Mouse (Mus musculus): ENCODE measurements around the gene Tjap1. TPM values are rescaled to one million over a fixed set of nuclear protein-coding genes. Genes with fewer than 3 reads are reported as not detected.

The Tjap1 gene
- total RNA-seq, 1 experiment from 2014 or later = 14.6 TPM

GRCm38 (mm10) chr17:46285407-46285806 lies 2.6 kb upstream of the Tjap1 start:
- no peak for ATAC-seq (replicated peaks; ENCODE audit: insufficient number of reproducible peaks, low FRiP score, low TSS enrichment, poor library complexity, severe bottlenecking)

- ATAC-seq (replicated peaks; ENCODE audit: insufficient number of reproducible peaks, low FRiP score, low TSS enrichment, poor library complexity, severe bottlenecking) = no peak
Measured at GRCm38 (mm10) chr17:46284653-46285052, 1.8 kb upstream of the Tjap1 start.

- no peak for ATAC-seq (replicated peaks; ENCODE audit: insufficient number of reproducible peaks, low FRiP score, low TSS enrichment, poor library complexity, severe bottlenecking)
Measured at GRCm38 (mm10) chr17:46283911-46284310, 1.1 kb upstream of the Tjap1 start.

- ATAC-seq (replicated peaks; ENCODE audit: insufficient number of reproducible peaks, low FRiP score, low TSS enrichment, poor library complexity, severe bottlenecking) = no peak
Measured at GRCm38 (mm10) chr17:46283140-46283539, 314 bp upstream of the Tjap1 start.

- ATAC-seq (replicated peaks; ENCODE audit: insufficient number of reproducible peaks, low FRiP score, low TSS enrichment, poor library complexity, severe bottlenecking) = no peak
Measured at GRCm38 (mm10) chr17:46278011-46278765, 4.6 kb downstream of the Tjap1 start.

GRCm38 (mm10) chr17:46277586-46277985 lies 5.2 kb downstream of the Tjap1 start:
- no peak for ATAC-seq (replicated peaks; ENCODE audit: insufficient number of reproducible peaks, low FRiP score, low TSS enrichment, poor library complexity, severe bottlenecking)

GRCm38 (mm10) chr17:46275506-46275905 lies 7.3 kb downstream of the Tjap1 start:
- no peak for ATAC-seq (replicated peaks; ENCODE audit: insufficient number of reproducible peaks, low FRiP score, low TSS enrichment, poor library complexity, severe bottlenecking)

- no peak for ATAC-seq (replicated peaks; ENCODE audit: insufficient number of reproducible peaks, low FRiP score, low TSS enrichment, poor library complexity, severe bottlenecking)
Measured at GRCm38 (mm10) chr17:46275034-46275433, 7.8 kb downstream of the Tjap1 start.

- ATAC-seq (replicated peaks; ENCODE audit: insufficient number of reproducible peaks, low FRiP score, low TSS enrichment, poor library complexity, severe bottlenecking) = no peak
Measured at GRCm38 (mm10) chr17:46274465-46274864, 8.4 kb downstream of the Tjap1 start.

- ATAC-seq (replicated peaks; ENCODE audit: insufficient number of reproducible peaks, low FRiP score, low TSS enrichment, poor library complexity, severe bottlenecking) = no peak
Measured at GRCm38 (mm10) chr17:46273803-46274236, 9.0 kb downstream of the Tjap1 start.

GRCm38 (mm10) chr17:46272675-46273074 lies 10.2 kb downstream of the Tjap1 start:
- ATAC-seq (replicated peaks; ENCODE audit: insufficient number of reproducible peaks, low FRiP score, low TSS enrichment, poor library complexity, severe bottlenecking) = no peak

GRCm38 (mm10) chr17:46272058-46272457 lies 10.8 kb downstream of the Tjap1 start:
- no peak for ATAC-seq (replicated peaks; ENCODE audit: insufficient number of reproducible peaks, low FRiP score, low TSS enrichment, poor library complexity, severe bottlenecking)

GRCm38 (mm10) chr17:46269771-46270534 lies 12.9 kb downstream of the Tjap1 start:
- ATAC-seq (replicated peaks; ENCODE audit: insufficient number of reproducible peaks, low FRiP score, low TSS enrichment, poor library complexity, severe bottlenecking) = no peak

- ATAC-seq (replicated peaks; ENCODE audit: insufficient number of reproducible peaks, low FRiP score, low TSS enrichment, poor library complexity, severe bottlenecking) = no peak
Measured at GRCm38 (mm10) chr17:46268026-46268720, 14.7 kb downstream of the Tjap1 start.

GRCm38 (mm10) chr17:46267511-46267910 lies 15.3 kb downstream of the Tjap1 start:
- ATAC-seq (replicated peaks; ENCODE audit: insufficient number of reproducible peaks, low FRiP score, low TSS enrichment, poor library complexity, severe bottlenecking) = no peak

GRCm38 (mm10) chr17:46266986-46267385 lies 15.8 kb downstream of the Tjap1 start:
- ATAC-seq (replicated peaks; ENCODE audit: insufficient number of reproducible peaks, low FRiP score, low TSS enrichment, poor library complexity, severe bottlenecking) = no peak

GRCm38 (mm10) chr17:46265918-46266618 lies 16.8 kb downstream of the Tjap1 start:
- peak; percentile 60 for ATAC-seq (replicated peaks; ENCODE audit: insufficient number of reproducible peaks, low FRiP score, low TSS enrichment, poor library complexity, severe bottlenecking)

- ATAC-seq (replicated peaks; ENCODE audit: insufficient number of reproducible peaks, low FRiP score, low TSS enrichment, poor library complexity, severe bottlenecking) = no peak
Measured at GRCm38 (mm10) chr17:46265502-46265901, 17.3 kb downstream of the Tjap1 start.

GRCm38 (mm10) chr17:46262201-46262694 lies 20.6 kb downstream of the Tjap1 start:
- no peak for ATAC-seq (replicated peaks; ENCODE audit: insufficient number of reproducible peaks, low FRiP score, low TSS enrichment, poor library complexity, severe bottlenecking)

Measured in monocyte, adult 5-6 weeks (primary cell).